Mouse (Mus musculus) olfactory bulb, adult 2 months (tissue): ENCODE measurements around the gene Parp2. TPM values are rescaled to one million over a fixed set of nuclear protein-coding genes. Genes with fewer than 3 reads are reported as not detected.

Experiments used
- H3K27ac ChIP-seq: fragments of 200-500 bp; 2 replicates; pipeline ENCODE4 v1.5.1; 2012; ENCODE audit warnings: low read depth, low read length; ENCODE audit not compliant: insufficient read depth
- H3K4me1 ChIP-seq: fragments of 200-500 bp; 2 replicates; pipeline ENCODE4 v1.6.1; 2012; ENCODE audit warnings: low read length; ENCODE audit not compliant: control insufficient read depth, insufficient read depth
- H3K4me3 ChIP-seq: fragments of 200-500 bp; 2 replicates; pipeline ENCODE4 v1.5.1; 2012; ENCODE audit warnings: mild to moderate bottlenecking, low read depth, low read length, moderate library complexity; ENCODE audit not compliant: insufficient read depth
- CTCF ChIP-seq: fragments of 200-500 bp; IDR thresholded peaks from 2 replicates; pipeline ENCODE4 v1.5.1; 2012; ENCODE audit warnings: low read depth, mild to moderate bottlenecking, low read length, moderate library complexity; ENCODE audit not compliant: insufficient read depth
- POLR2A ChIP-seq: fragments of 200-500 bp; IDR thresholded peaks from 2 replicates; pipeline ENCODE4 v1.6.1; 2012; ENCODE audit warnings: mild to moderate bottlenecking, low read depth, low read length, moderate library complexity; ENCODE audit not compliant: insufficient read depth
- WGBS: fragments of 180-500 bp; shearing (Covaris S2); methylation state at CpG from one replicate; pipeline ENCODE4 v1.1.7; 2018; 5-methylcytosine and 5-hydroxymethylcytosine counted together
- polyA plus RNA-seq: library from polyadenylated mRNA; stranded (reverse); fragments of >200 nt; gene quantifications from 2 replicates; pipeline ENCODE4 v1.2.4, GENCODE M21; 2012; ENCODE audit warnings: low replicate concordance; ENCODE audit not compliant: missing spikeins, insufficient read depth, insufficient read length

The Parp2 gene
- polyA plus RNA-seq, 1 experiment: not detected

DNA sequence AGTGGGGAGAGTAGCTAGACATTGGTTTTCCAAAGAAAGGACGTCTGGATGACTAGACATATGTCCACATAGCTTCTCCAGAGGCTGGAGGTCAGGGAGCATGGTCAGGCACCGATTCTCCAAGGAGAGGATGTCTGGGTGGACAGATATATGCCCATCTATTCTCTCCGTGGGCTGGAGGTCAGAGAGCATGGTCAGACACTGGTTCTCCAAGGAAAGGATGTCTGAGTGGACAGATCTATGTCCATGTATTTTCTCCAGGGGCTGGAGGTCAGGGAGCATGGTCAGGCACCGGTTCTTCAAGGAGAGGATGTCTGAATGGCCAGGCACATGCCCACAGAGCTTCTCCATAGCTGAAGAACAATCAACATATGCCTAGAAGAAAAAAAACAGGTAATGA, 60.6 kb downstream of the Parp2 start:
- 85% methylated on average over 4 of the region's 4 CpGs for WGBS

DNA sequence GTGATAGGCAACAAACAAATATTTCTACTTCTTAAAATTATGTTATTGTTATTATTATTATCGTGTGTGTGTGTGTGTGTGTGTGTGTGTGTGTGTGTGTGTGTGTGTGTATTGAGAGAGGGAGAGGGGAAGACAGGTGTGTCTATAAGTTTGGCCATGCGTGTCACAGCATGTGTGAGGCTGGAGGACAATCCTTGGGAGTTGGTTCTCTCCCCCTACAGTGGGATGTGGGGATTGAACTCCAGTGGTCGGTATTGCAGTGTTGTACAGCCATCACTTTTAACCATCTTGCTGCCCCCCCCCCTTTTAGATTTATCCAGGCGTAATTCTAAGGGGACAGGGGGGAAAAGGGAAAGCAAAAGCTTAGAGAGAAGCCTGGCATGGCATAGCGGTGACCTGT, 61.0 kb downstream of the Parp2 start:
- WGBS: 90% methylated on average over 5 of the region's 5 CpGs
- no peak overlapping the region for H3K4me3 ChIP-seq
- H3K4me1 ChIP-seq: peaks cover 5% of the 10 kb centered on the region; the same call in 1 of the 2 replicates
- no peak for TF ChIP-seq POLR2A
- no peak for TF ChIP-seq CTCF
- no peak overlapping the region for H3K27ac ChIP-seq

More for the DNA sequence above, 60.6 kb downstream of the Parp2 start:
- peaks cover 5% of the 10 kb centered on the region; the same call in 1 of the 2 replicates for H3K4me1 ChIP-seq
- TF ChIP-seq POLR2A: no peak
- no peak for TF ChIP-seq CTCF
- no peak overlapping the region for H3K4me3 ChIP-seq
- no peak overlapping the region for H3K27ac ChIP-seq

DNA sequence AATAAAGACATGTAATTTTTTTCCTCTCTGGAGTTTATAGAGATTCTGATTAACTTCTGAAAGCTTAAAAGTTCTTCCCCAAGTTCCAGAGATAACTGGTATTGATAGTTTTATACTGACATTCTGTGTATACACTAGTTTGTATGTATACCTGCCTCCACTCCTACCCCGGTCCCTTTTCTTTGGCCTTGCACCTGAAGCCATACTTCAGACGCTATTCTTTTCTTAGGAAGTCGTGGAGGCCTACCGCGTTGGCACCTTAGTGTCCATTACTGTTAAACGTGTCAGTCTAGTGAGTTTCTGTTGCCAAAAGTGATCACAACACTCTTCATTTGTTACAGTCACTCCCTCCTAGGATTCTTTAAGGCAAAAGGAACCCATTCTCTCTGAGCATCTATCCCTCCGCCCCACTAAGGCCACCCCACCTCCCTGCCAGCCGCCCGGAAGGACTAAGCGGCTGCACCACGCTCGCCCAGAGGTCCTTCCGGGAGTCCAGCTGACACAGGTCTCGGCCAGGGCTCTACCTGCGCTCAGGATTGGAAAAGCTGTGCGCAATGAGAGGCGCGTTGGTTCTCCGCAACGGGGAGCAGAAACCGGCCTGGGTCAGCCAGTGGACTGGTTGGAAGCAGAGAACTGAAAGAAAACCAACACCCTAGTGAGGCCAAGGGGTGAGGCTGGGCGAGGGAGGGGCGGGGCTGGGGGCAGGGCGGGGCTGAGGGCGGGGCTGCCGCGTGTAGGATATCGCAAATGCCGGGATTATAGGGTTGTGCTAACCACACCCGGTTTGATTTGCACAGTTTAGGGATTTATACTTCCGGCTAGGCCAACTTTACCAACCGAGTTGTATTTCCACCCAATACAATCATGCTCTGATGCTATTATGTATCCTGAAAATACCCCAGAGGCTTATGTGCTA, 62.5 kb downstream of the Parp2 start, which contains the start of gene Tep1:
TSS of gene Tep1 (minus strand) at position 672 of the 916 bp plus-strand sequence.
- Histone ChIP-seq H3K27ac (no peak within 1 kb of the TSS), H3K4me3 (peak within 1 kb of the TSS; percentile 67), H3K4me1 (peaks cover 5% of the 10 kb centered on the region; the same call in 1 of the 2 replicates)
- 8% methylated on average over 32 of the region's 32 CpGs for WGBS
- TF ChIP-seq CTCF: no peak
- no peak for TF ChIP-seq POLR2A

DNA sequence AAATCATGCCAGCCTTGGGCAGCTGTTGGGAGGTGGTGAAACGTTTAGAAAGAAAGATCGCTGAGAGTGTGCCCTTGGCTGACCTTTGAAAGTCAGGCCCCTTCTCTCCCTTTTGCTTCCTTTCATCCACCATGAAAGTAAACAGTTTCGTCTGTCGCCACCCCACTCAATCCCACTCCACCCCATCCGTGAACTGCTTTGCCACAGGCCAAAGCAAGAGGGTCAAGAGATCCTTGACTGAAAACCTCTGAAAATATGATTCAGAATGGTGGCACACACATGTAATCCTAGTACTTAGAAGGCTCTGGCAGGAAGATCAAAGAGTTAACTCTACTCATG, 63.1 kb downstream of the Parp2 start:
- peaks cover 5% of the 10 kb centered on the region; the same call in 1 of the 2 replicates for H3K4me1 ChIP-seq
- 28% methylated on average over 5 of the region's 5 CpGs for WGBS
- no peak overlapping the region for H3K27ac ChIP-seq
- TF ChIP-seq POLR2A: no peak
- no peak for TF ChIP-seq CTCF
- H3K4me3 ChIP-seq: peak overlapping the region; percentile 67

Other genes with a start within 250 kb of the Parp2 start
- not detected in 2 replicates for gene Olfr744, start 193.0 kb upstream of the Parp2 start, polyA plus RNA-seq
- not detected in 2 replicates for gene Olfr745, start 168.5 kb upstream of the Parp2 start, polyA plus RNA-seq
- not detected in 2 replicates for gene Olfr746, start 160.8 kb upstream of the Parp2 start, polyA plus RNA-seq
- not detected in 2 replicates for gene Olfr747, start 114.6 kb upstream of the Parp2 start, polyA plus RNA-seq
- not detected in 2 replicates for gene Olfr748, start 100.5 kb upstream of the Parp2 start, polyA plus RNA-seq
- not detected in 2 replicates for gene Olfr749, start 62.7 kb upstream of the Parp2 start, polyA plus RNA-seq
- gene Ttc5, start 22.3 kb upstream of the Parp2 start, polyA plus RNA-seq: not detected in 2 replicates
- gene Ccnb1ip1, start 109 bp upstream of the Parp2 start, polyA plus RNA-seq: not detected in 2 replicates
- not detected in 2 replicates for gene Tep1, start 62.7 kb downstream of the Parp2 start, polyA plus RNA-seq
- gene Klhl33, start 89.7 kb downstream of the Parp2 start, polyA plus RNA-seq: not detected in 2 replicates
- gene Osgep, start 117.1 kb downstream of the Parp2 start, polyA plus RNA-seq: not detected in 2 replicates
- gene Apex1, start 117.1 kb downstream of the Parp2 start, polyA plus RNA-seq: not detected in 2 replicates
- not detected in 2 replicates for gene Pip4p1, start 123.0 kb downstream of the Parp2 start, polyA plus RNA-seq
- gene Pnp, start 123.2 kb downstream of the Parp2 start, polyA plus RNA-seq: not detected in 2 replicates
- gene Gm49342, start 136.7 kb downstream of the Parp2 start, polyA plus RNA-seq: not detected in 2 replicates
- not detected in 2 replicates for gene Pnp2, start 148.2 kb downstream of the Parp2 start, polyA plus RNA-seq
- gene Rnase10, start 199.9 kb downstream of the Parp2 start, polyA plus RNA-seq: not detected in 2 replicates
- gene Rnase9, start 234.0 kb downstream of the Parp2 start, polyA plus RNA-seq: not detected in 2 replicates
- gene Rnase11, start 242.3 kb downstream of the Parp2 start, polyA plus RNA-seq: not detected in 2 replicates
- gene Rnase12, start 249.8 kb downstream of the Parp2 start, polyA plus RNA-seq: not detected in 2 replicates